Mouse (Mus musculus) forebrain, postnatal 0 days (tissue): ENCODE results near the gene Thy1. TPM values are rescaled to one million over a fixed set of nuclear protein-coding genes. Genes with fewer than 3 reads are reported as not detected.

ENCODE experiments used
- ATAC-seq: fragments of 200-750 bp; cut with Nextera tagmentation; 2 replicates; pipeline ENCODE4 v1.8.0; 2017; ENCODE audit warnings: mild to moderate bottlenecking, moderate library complexity
- DNase-seq: peaks from one replicate; pipeline ENCODE4 v3.0.0-alpha.2; 2015
- H3K27ac ChIP-seq: fragments of 300-500 bp; sonication (generic); 2 replicates; pipeline ENCODE4 v1.5.1; 2014; ENCODE audit warnings: low read depth, mild to moderate bottlenecking, antibody characterized with exemption, low read length, moderate library complexity, mixed read lengths
- H3K27me3 ChIP-seq: fragments of 300-500 bp; sonication (generic); 2 replicates; pipeline ENCODE4 v1.6.1; 2014; ENCODE audit warnings: mild to moderate bottlenecking, low read length, mixed read lengths; ENCODE audit not compliant: insufficient read depth
- H3K36me3 ChIP-seq: fragments of 300-500 bp; sonication (generic); 2 replicates; pipeline ENCODE4 v1.6.1; 2014; ENCODE audit warnings: mild to moderate bottlenecking, moderate library complexity; ENCODE audit not compliant: insufficient read depth
- H3K4me1 ChIP-seq: fragments of 300-500 bp; sonication (generic); 2 replicates; pipeline ENCODE4 v1.6.1; 2014; ENCODE audit warnings: antibody characterized with exemption; ENCODE audit not compliant: insufficient read depth
- H3K4me2 ChIP-seq: fragments of 300-500 bp; sonication (generic); 2 replicates; pipeline ENCODE4 v1.6.1; 2014; ENCODE audit warnings: low read depth, mild to moderate bottlenecking, moderate library complexity
- H3K4me3 ChIP-seq: fragments of 300-500 bp; sonication (generic); 2 replicates; pipeline ENCODE4 v1.5.1; 2014; ENCODE audit warnings: low read depth, low read length, mixed read lengths
- H3K9ac ChIP-seq: fragments of 300-500 bp; sonication (generic); 2 replicates; pipeline ENCODE4 v1.6.1; 2014; ENCODE audit warnings: mild to moderate bottlenecking
- H3K9me3 ChIP-seq: fragments of 300-500 bp; sonication (generic); 2 replicates; pipeline ENCODE4 v1.6.1; 2016; ENCODE audit warnings: low read length
- CTCF ChIP-seq: sonication (generic); IDR thresholded peaks from 2 replicates; pipeline ENCODE4 v1.5.1; 2016; ENCODE audit warnings: antibody characterized with exemption, control low read depth, low read depth
- WGBS: fragments of 180-500 bp; shearing (Covaris S2); extraction: QIAGEN DNeasy Blood & Tissue Kit; methylation state at CpG from one replicate; pipeline ENCODE4 v1.1.7; 2014; 5-methylcytosine and 5-hydroxymethylcytosine counted together
- polyA plus RNA-seq: library from polyadenylated mRNA; unstranded; fragments of >200 nt; fragmentation: Nextera tagmentation; extraction: Ambion mirVana; gene quantifications from 2 replicates; pipeline ENCODE4 v1.2.1, GENCODE M21; 2015
- total RNA-seq: library from RNA; depleted of rRNA; stranded (reverse); fragments of >200 nt; gene quantifications from 2 replicates; pipeline ENCODE4 v1.2.3, GENCODE M21; 2014; rRNA removed

Thy1 gene
- 31.6 and 37.6 TPM in 2 replicates for total RNA-seq
- 18.4 and 23.2 TPM in 2 replicates for polyA plus RNA-seq

DNA sequence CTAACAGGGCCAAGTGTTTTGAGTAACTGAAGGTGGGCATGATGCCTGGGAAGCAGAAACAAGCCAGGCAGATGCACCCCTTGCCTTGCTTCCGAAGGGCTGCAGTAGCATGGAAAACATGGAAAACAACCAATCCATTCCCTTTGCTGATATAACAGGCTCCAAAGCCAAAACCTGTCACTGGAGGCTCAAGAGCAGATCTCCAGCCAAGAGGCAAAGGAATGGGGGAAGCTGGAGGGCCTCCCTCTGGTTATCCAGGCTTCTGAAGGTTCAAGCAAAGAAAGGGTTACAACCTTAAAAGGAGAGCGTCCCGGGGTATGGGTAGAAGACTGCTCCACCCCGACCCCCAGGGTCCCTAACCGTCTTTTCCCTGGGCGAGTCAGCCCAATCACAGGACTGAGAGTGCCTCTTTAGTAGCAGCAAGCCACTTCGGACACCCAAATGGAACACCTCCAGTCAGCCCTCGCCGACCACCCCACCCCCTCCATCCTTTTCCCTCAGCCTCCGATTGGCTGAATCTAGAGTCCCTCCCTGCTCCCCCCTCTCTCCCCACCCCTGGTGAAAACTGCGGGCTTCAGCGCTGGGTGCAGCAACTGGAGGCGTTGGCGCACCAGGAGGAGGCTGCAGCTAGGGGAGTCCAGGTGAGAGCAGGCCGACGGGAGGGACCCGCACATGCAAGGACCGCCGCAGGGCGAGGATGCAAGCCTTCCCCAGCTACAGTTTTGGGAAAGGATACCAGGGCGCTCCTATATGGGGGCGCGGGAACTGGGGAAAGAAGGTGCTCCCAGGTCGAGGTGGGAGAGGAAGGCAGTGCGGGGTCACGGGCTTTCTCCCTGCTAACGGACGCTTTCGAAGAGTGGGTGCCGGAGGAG lies at the start of gene Thy1:
Thy1 (plus strand) TSS at position 549 of the 872 bp plus-strand sequence.
- no peaks in the 10 kb centered on the region for H3K4me1 ChIP-seq
- H3K4me2 ChIP-seq: peak within 1 kb of the TSS; percentile 82
- H3K27ac ChIP-seq: 0 out of 2 replicates have a peak within 1 kb of the TSS, but pooled peaks have one; percentile 2
- H3K9ac ChIP-seq: peak within 1 kb of the TSS; percentile 55
- 2% methylated on average over 30 of the region's 30 CpGs for whole genome bisulfite sequencing
- 0 out of 2 replicates have a peak, but pooled peaks cover 3% of the 10 kb centered on the region for H3K27me3 ChIP-seq
- H3K9me3 ChIP-seq: no peaks in the 10 kb centered on the region
- H3K4me3 ChIP-seq: peak within 1 kb of the TSS; percentile 53
- no peaks in the 10 kb centered on the region for H3K36me3 ChIP-seq
- DNase-seq (peak; percentile 83), ATAC-seq (peak; percentile 86)
- TF ChIP-seq CTCF: peak; percentile 21; the same call in 1 of the 2 replicates

DNA sequence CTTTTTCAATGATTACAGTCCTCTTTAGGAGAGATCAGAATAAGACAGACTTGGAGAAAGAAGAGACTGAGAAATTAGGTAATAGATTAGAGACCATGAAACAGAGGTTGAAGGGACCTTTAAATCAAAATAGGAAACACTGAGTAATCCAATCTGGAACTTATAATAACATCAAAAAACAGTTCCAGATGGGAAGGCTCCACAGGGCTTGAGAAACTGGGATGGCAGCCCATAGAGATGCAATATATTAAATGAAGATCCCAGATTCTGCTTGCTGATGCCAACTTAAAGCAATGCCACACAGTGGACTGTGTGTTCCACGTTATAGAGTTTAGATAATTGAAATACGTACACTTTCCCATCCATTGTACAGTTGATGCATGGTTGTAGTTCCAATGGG lies 45.5 kb upstream of the Thy1 start:
- no peaks in the 10 kb centered on the region for H3K4me1 ChIP-seq
- H3K4me2 ChIP-seq: no peak overlapping the region
- no peak overlapping the region for H3K9ac ChIP-seq
- WGBS: 59% methylated on average over 2 of the region's 2 CpGs
- no peaks in the 10 kb centered on the region for H3K27me3 ChIP-seq
- H3K4me3 ChIP-seq: no peak overlapping the region
- no peaks in the 10 kb centered on the region for H3K36me3 ChIP-seq
- no peaks in the 10 kb centered on the region for H3K9me3 ChIP-seq
- ATAC-seq (no peak), DNase-seq (peak; percentile 42)
- no peak for TF ChIP-seq CTCF
- no peak overlapping the region for H3K27ac ChIP-seq

DNA sequence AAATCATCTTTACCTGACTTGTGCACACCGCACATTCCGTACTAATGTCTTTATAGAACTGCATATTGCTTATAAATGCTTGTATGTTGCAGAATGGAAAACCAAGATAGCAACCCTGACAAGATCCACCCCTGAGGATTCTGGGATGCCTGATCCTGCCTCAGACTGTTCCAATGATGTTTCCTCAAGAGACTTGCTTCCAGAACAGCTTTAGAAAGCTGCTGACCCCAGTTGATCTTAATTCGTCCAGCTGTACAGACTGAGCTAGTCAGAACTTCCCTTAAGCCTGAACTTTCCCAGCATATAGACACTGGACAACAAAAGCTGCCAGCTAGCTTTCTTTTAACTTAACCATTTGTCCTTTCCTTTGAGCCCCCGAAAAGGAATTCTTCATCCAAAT lies 44.3 kb upstream of the Thy1 start:
- H3K4me3 ChIP-seq: no peak overlapping the region
- TF ChIP-seq CTCF: no peak
- 69% methylated on average over 4 of the region's 4 CpGs for WGBS
- H3K4me2 ChIP-seq: no peak overlapping the region
- H3K27ac ChIP-seq: no peak overlapping the region
- no peak for ATAC-seq
- no peaks in the 10 kb centered on the region for H3K27me3 ChIP-seq
- H3K36me3 ChIP-seq: no peaks in the 10 kb centered on the region
- DNase-seq: no peak
- no peaks in the 10 kb centered on the region for H3K9me3 ChIP-seq
- H3K4me1 ChIP-seq: no peaks in the 10 kb centered on the region
- H3K9ac ChIP-seq: no peak overlapping the region

DNA sequence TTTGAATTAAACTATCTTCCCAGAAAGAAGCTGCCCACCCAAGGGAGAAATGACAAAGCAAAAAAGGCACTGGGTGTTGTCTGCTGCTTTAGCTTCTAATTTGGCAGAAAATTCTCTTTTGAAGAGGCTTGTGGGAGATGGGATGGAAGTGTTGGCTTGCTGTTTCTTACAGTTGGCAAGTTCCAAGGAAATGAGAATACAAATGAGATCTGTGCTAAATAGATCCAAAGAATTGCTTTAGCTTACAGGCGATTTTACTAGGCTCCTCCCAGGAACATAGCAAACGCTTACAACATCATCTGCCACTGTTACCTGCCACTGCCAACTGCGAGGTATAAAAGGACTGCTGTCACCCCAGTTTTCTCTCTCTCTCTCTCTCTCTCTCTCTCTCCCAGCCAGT lies 38.8 kb upstream of the Thy1 start:
- Histone ChIP-seq H3K27me3 (no peaks in the 10 kb centered on the region), H3K4me3 (no peak overlapping the region), H3K36me3 (no peaks in the 10 kb centered on the region), H3K4me2 (no peak overlapping the region), H3K4me1 (no peaks in the 10 kb centered on the region), H3K9me3 (no peaks in the 10 kb centered on the region), H3K9ac (no peak overlapping the region), H3K27ac (peak overlapping the region; percentile 70)
- DNase-seq (peak; percentile 68), ATAC-seq (peak; percentile 76)
- no peak for TF ChIP-seq CTCF
- WGBS: 39% methylated on average over 3 of the region's 3 CpGs

DNA sequence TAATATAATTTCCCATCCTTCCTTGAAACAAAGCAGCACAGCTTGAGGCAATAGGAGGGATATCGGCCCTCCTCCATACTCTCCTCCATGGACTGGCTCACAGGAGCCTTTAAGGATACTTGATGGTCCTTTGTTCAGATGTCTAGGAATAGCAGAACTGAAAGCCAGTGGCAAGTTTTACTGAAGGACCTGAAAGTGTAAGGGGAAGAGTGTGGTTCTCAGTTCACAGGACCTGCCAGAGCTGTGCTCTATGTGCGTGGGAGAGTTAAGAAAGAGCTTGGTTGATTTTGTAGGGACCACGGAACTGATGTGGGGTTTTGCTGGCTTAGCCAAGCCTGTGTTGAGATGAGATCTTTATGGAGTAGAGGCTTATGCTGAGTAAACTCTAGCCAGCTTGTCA lies 37.9 kb upstream of the Thy1 start:
- no peak overlapping the region for H3K4me2 ChIP-seq
- H3K4me3 ChIP-seq: no peak overlapping the region
- H3K36me3 ChIP-seq: no peaks in the 10 kb centered on the region
- H3K27me3 ChIP-seq: no peaks in the 10 kb centered on the region
- 90% methylated on average over 3 of the region's 3 CpGs for WGBS
- no peak overlapping the region for H3K9ac ChIP-seq
- no peak for ATAC-seq
- H3K27ac ChIP-seq: no peak overlapping the region
- no peak for TF ChIP-seq CTCF
- no peak for DNase-seq
- H3K9me3 ChIP-seq: no peaks in the 10 kb centered on the region
- no peaks in the 10 kb centered on the region for H3K4me1 ChIP-seq

DNA sequence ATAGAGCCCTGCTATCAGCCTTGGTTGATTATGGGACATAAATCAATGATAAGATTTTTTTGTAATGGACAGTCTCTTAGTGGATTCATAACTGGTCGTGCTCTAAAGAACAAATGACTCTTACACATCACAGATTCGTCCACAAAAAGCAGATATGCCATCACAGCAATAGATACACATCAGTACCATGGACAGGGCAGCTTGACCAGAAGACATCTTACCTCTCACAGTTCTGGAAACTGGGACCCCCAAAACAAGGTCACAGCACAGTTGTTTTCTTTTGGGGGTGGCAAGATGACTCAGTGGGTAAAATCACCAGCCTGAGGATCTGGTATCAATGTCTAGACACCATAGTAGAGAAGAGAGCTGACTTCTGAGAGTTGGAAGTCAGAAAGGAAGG lies 35.9 kb upstream of the Thy1 start:
- no peak for ATAC-seq
- 56% methylated on average over 2 of the region's 2 CpGs for WGBS

DNA sequence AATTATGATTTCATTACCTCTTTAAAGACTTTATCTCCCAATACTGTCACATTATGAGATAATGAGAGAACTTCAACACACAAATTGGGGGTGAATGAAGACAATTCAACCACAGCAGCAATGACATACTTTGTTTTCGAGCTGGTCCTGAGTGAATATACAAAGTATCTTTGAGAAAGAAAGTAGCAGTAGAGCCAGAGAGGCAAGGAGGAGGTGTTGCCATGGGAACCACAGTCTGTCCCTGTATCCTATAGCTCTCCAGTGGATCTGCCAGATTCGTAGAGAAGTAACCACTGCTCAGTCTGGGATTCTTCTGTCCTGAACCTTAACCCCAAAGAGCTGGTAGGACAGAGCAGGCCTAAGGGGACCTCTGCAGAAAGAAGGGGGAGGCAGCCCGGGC lies 35.2 kb upstream of the Thy1 start:
- Histone ChIP-seq H3K4me3 (no peak overlapping the region), H3K27ac (no peak overlapping the region), H3K9me3 (no peaks in the 10 kb centered on the region), H3K4me2 (no peak overlapping the region), H3K9ac (no peak overlapping the region), H3K36me3 (no peaks in the 10 kb centered on the region), H3K27me3 (no peaks in the 10 kb centered on the region), H3K4me1 (0 out of 2 replicates have a peak, but pooled peaks cover 2% of the 10 kb centered on the region)
- WGBS: 51% methylated on average over 3 of the region's 3 CpGs
- DNase-seq (peak; percentile 43), ATAC-seq (no peak; the same call in 1 of the 2 replicates)
- TF ChIP-seq CTCF: no peak

More for the DNA sequence above, 35.9 kb upstream of the Thy1 start:
- TF ChIP-seq CTCF: no peak
- Histone ChIP-seq H3K4me1 (no peaks in the 10 kb centered on the region), H3K9me3 (no peaks in the 10 kb centered on the region), H3K4me2 (no peak overlapping the region), H3K27me3 (no peaks in the 10 kb centered on the region), H3K36me3 (no peaks in the 10 kb centered on the region), H3K27ac (no peak overlapping the region), H3K4me3 (no peak overlapping the region), H3K9ac (no peak overlapping the region)
- no peak for DNase-seq
